Mouse (Mus musculus) heart, postnatal 14 days (tissue): Measurements from ENCODE around the gene Gm17657. TPM values are rescaled to one million over a fixed set of nuclear protein-coding genes. Genes with fewer than 3 reads are reported as not detected.

ENCODE experiments used
- DNase-seq, 2 experiments: peaks; one replicate each; pipeline ENCODE4 v3.0.0; 2021 to 2022
- intact Hi-C: fragments of 180-260 bp; cut with DNase I; formaldehyde crosslinking; loops from one replicate; pipeline ENCODE4 v1.15.1; 2025
- long read RNA-seq, 2 experiments: library from polyadenylated mRNA; stranded (forward); transcript quantifications; one replicate each; pipeline ENCODE4 v2.0.0; 2021
- total RNA-seq, 2 experiments: library from RNA; stranded (reverse); gene quantifications; 2 replicates each; pipeline ENCODE4 v1.2.3; 2021

Gm17657 gene
- total RNA-seq: not detected
- long read RNA-seq, experiment 1: 0 reads
- long read RNA-seq, experiment 2: 0 reads

GRCm38 (mm10) chr17:29549543-29550428 lies at the start of gene Gm17657, which contains the start of gene Tbc1d22b:
Gene Gm17657 (minus strand): TSS chr17:29549638.
Gene Tbc1d22b (plus strand): TSS chr17:29549785.
- intact Hi-C loops: no loop called here
- DNase-seq: peak; percentile 92 to 93

- intact Hi-C loops: no loop called here
- DNase-seq: no peak
Measured at GRCm38 (mm10) chr17:29599051-29599450, 49.6 kb upstream of the Gm17657 start.

GRCm38 (mm10) chr17:29596771-29597132 lies 47.3 kb upstream of the Gm17657 start:
- intact Hi-C loops: no loop called here
- no peak for DNase-seq

- intact Hi-C loops: no loop called here
- DNase-seq: peak in 1 of 2 experiments; percentile 11
Measured at GRCm38 (mm10) chr17:29595891-29596770, 46.7 kb upstream of the Gm17657 start.

GRCm38 (mm10) chr17:29589221-29589898 lies 39.9 kb upstream of the Gm17657 start:
- intact Hi-C loops: no loop called here
- no peak for DNase-seq

GRCm38 (mm10) chr17:29586921-29587320 lies 37.5 kb upstream of the Gm17657 start:
- intact Hi-C loops: no loop called here
- no peak for DNase-seq

GRCm38 (mm10) chr17:29585446-29585845 lies 36.0 kb upstream of the Gm17657 start:
- intact Hi-C loops: no loop called here
- no peak for DNase-seq

GRCm38 (mm10) chr17:29584737-29585136 lies 35.3 kb upstream of the Gm17657 start:
- intact Hi-C loops: no loop called here
- DNase-seq: no peak

- DNase-seq: no peak
- intact Hi-C loops: no loop called here
Measured at GRCm38 (mm10) chr17:29584306-29584705, 34.9 kb upstream of the Gm17657 start.

- intact Hi-C loops: no loop called here
- no peak for DNase-seq
Measured at GRCm38 (mm10) chr17:29583569-29583968, 34.1 kb upstream of the Gm17657 start.

- no peak for DNase-seq
- intact Hi-C loops: no loop called here
Measured at GRCm38 (mm10) chr17:29579579-29580126, 30.2 kb upstream of the Gm17657 start.

- intact Hi-C loops: no loop called here
- no peak for DNase-seq
Measured at GRCm38 (mm10) chr17:29569831-29570230, 20.4 kb upstream of the Gm17657 start.

- no peak for DNase-seq
- intact Hi-C loops: no loop called here
Measured at GRCm38 (mm10) chr17:29568435-29568834, 19.0 kb upstream of the Gm17657 start.

- intact Hi-C loops: no loop called here
- no peak for DNase-seq
Measured at GRCm38 (mm10) chr17:29565521-29565920, 16.1 kb upstream of the Gm17657 start.

GRCm38 (mm10) chr17:29558476-29558875 lies 9.0 kb upstream of the Gm17657 start:
- no peak for DNase-seq
- intact Hi-C loops: no loop called here

- no peak for DNase-seq
- intact Hi-C loops: no loop called here
Measured at GRCm38 (mm10) chr17:29556893-29557292, 7.5 kb upstream of the Gm17657 start.

- intact Hi-C loops: no loop called here
- no peak for DNase-seq
Measured at GRCm38 (mm10) chr17:29556456-29556855, 7.0 kb upstream of the Gm17657 start.

- intact Hi-C loops: no loop called here
- no peak for DNase-seq
Measured at GRCm38 (mm10) chr17:29554176-29554575, 4.7 kb upstream of the Gm17657 start.

- intact Hi-C loops: no loop called here
Measured at GRCm38 (mm10) chr17:29552162-29552732, 2.8 kb upstream of the Gm17657 start, which contains the start of gene Tmem217. Gene Tmem217 (minus strand): TSS chr17:29552385.

GRCm38 (mm10) chr17:29551019-29551418 lies 1.6 kb upstream of the Gm17657 start:
- DNase-seq: no peak
- intact Hi-C loops: no loop called here

More at GRCm38 (mm10) chr17:29552162-29552732, 2.8 kb upstream of the Gm17657 start, which contains the start of gene Tmem217:
- DNase-seq: no peak
